Mouse (Mus musculus): ENCODE data around the gene Gm20897.
"Not testable (repeated sequence)": the region's sequence is repeated elsewhere in the genome, so short reads cannot be mapped to it uniquely, and the experiment has no call there.

The Gm20897 gene

GRCm38 (mm10) chrY:38502138-38502537 lies at the start of gene Gm20897:
Gene Gm20897, minus strand, starts transcription at chrY:38502238.
- DNase-seq: not testable (repeated sequence)
